Mouse (Mus musculus) liver, adult 2 months (tissue): ENCODE data around the gene Mfsd11. TPM values are rescaled to one million over a fixed set of nuclear protein-coding genes. Genes with fewer than 3 reads are reported as not detected.

Experiments used
- DNase-seq: peaks from one replicate; pipeline ENCODE4 v3.0.0-alpha.2; 2011; ENCODE audit warnings: low read depth, low spot score; ENCODE audit errors: extremely low read depth
- H3K27ac ChIP-seq: fragments of 200-500 bp; replicated peaks from 2 replicates; pipeline ENCODE4 v1.5.1; 2012; ENCODE audit warnings: low read depth, mild to moderate bottlenecking, control low read depth, inconsistent platforms, low read length; ENCODE audit not compliant: insufficient read depth
- H3K27me3 ChIP-seq: fragments of 200-500 bp; 2 replicates; pipeline ENCODE4 v1.6.1; 2012; ENCODE audit warnings: mild to moderate bottlenecking, moderate library complexity, low read length, inconsistent platforms; ENCODE audit not compliant: control insufficient read depth, insufficient read depth
- H3K36me3 ChIP-seq: fragments of 200-500 bp; 2 replicates; pipeline ENCODE4 v1.6.1; 2012; ENCODE audit warnings: low read length, inconsistent platforms; ENCODE audit not compliant: control insufficient read depth, insufficient read depth
- H3K4me1 ChIP-seq: fragments of 200-500 bp; 2 replicates; pipeline ENCODE4 v1.6.1; 2011; ENCODE audit warnings: low read length; ENCODE audit not compliant: control insufficient read depth, insufficient read depth
- H3K4me3 ChIP-seq: fragments of 200-500 bp; 2 replicates; pipeline ENCODE4 v1.5.1; 2011; ENCODE audit warnings: low read depth, mild to moderate bottlenecking, control low read depth, low read length, moderate library complexity; ENCODE audit not compliant: insufficient read depth
- H3K79me2 ChIP-seq: fragments of 200-500 bp; 2 replicates; pipeline ENCODE4 v1.6.1; 2012; ENCODE audit warnings: inconsistent platforms, mild to moderate bottlenecking, low read length, moderate library complexity; ENCODE audit not compliant: control insufficient read depth, insufficient read depth
- H3K9ac ChIP-seq: fragments of 200-500 bp; 2 replicates; pipeline ENCODE4 v1.6.1; 2012; ENCODE audit warnings: low read depth, mild to moderate bottlenecking, control low read depth, inconsistent platforms, low read length
- CTCF ChIP-seq: fragments of 200-500 bp; IDR thresholded peaks from 2 replicates; pipeline ENCODE4 v1.5.1; 2011; ENCODE audit warnings: low read depth, low read length, control low read depth
- POLR2A ChIP-seq: fragments of 200-500 bp; IDR thresholded peaks from 2 replicates; pipeline ENCODE4 v1.6.1; 2011; ENCODE audit warnings: low read length, control low read depth; ENCODE audit not compliant: insufficient read depth; ENCODE audit errors: extremely low read depth
- WGBS: fragments of 180-500 bp; shearing (Covaris S2); methylation state at CpG from one replicate; pipeline ENCODE4 v1.1.7; 2018; 5-methylcytosine and 5-hydroxymethylcytosine counted together
- polyA plus RNA-seq: library from polyadenylated mRNA; depleted of rRNA; stranded (reverse); fragments of >200 nt; gene quantifications from 2 replicates; pipeline ENCODE4 v1.2.3, GENCODE M21; 2012; rRNA removed
- total RNA-seq: library from RNA; depleted of rRNA; stranded (reverse); fragments of >200 nt; gene quantifications from 2 replicates; pipeline ENCODE4 v1.2.3, GENCODE M21; 2014; rRNA removed

Gene Mfsd11
- total RNA-seq, result 5.1 and 9.1 TPM in 2 replicates
- 11.9 and 16.6 TPM in 2 replicates for polyA plus RNA-seq

DNA sequence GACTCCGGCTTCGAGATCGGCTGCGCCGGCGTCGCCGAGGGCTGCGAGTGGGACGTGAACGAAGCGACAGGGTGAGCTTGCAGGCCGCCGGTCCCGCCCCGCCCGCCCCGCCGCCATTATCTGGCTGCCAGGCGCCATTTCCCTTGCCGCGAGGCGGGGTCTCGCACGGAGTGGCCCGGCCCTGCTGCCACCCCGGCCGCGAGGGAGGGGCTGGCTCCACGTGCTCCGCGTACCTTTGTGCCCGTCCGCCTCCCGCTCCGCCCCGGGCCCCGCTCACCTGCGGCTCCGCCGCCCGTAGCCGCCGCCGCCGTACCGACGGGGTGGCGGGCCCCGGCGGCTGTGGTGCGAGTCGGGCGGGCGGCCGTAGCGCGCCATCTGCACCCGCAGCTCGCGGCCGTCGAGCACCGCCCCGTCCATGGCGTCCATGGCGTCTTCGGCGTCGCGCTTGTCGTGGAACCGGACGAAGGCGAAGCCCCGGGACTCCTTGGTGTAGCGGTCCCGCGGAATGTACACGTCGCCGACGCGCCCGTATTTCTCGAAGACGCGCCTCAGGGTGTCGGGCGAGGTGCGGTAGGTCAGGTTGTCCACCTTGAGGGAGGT lies at the start of gene Mfsd11:
Mfsd11 (plus strand) TSS at position 150 of the 600 bp plus-strand sequence.
- H3K4me1 ChIP-seq, result peaks cover 11% of the 10 kb centered on the region

GRCm38 (mm10) chr11:116802709-116803108 lies 49.5 kb upstream of the Mfsd11 start:
- no peaks in the 10 kb centered on the region for H3K27me3 ChIP-seq
- no peak overlapping the region for H3K9ac ChIP-seq
- WGBS, result 74% methylated on average over 5 of the region's 5 CpGs
- no peak for DNase-seq
- no peaks in the 10 kb centered on the region for H3K4me1 ChIP-seq
- H3K4me3 ChIP-seq, result no peak overlapping the region
- H3K79me2 ChIP-seq, result no peaks in the 10 kb centered on the region
- no peaks in the 10 kb centered on the region for H3K36me3 ChIP-seq
- H3K27ac ChIP-seq, result no peak overlapping the region
- no peak for TF ChIP-seq CTCF
- no peak for TF ChIP-seq POLR2A

More for the DNA sequence above, at the start of gene Mfsd11:
- Histone ChIP-seq H3K9ac (peak within 1 kb of the TSS; percentile 98), H3K79me2 (peaks cover 16% of the 10 kb centered on the region), H3K4me3 (peak within 1 kb of the TSS; percentile 96), H3K27me3 (no peaks in the 10 kb centered on the region), H3K27ac (peak within 1 kb of the TSS; percentile 96), H3K36me3 (peaks cover 34% of the 10 kb centered on the region)
- WGBS, result under 1% methylated on average over 86 of the region's 91 CpGs
- TF ChIP-seq CTCF (no peak), POLR2A (no peak)
- DNase-seq, result peak; percentile 48

- Histone ChIP-seq H3K4me3 (no peak overlapping the region), H3K27ac (no peak overlapping the region), H3K9ac (no peak overlapping the region), H3K79me2 (no peaks in the 10 kb centered on the region), H3K27me3 (no peaks in the 10 kb centered on the region), H3K4me1 (no peaks in the 10 kb centered on the region), H3K36me3 (no peaks in the 10 kb centered on the region)
- TF ChIP-seq POLR2A (no peak), CTCF (no peak)
- DNase-seq, result no peak
- WGBS, result 71% methylated on average over 15 of the region's 15 CpGs
Observed at GRCm38 (mm10) chr11:116806136-116807071, 45.8 kb upstream of the Mfsd11 start.

GRCm38 (mm10) chr11:116807116-116807515 lies 45.1 kb upstream of the Mfsd11 start:
- 75% methylated on average over 7 of the region's 7 CpGs for WGBS
- H3K4me1 ChIP-seq, result no peaks in the 10 kb centered on the region
- TF ChIP-seq CTCF, result no peak
- TF ChIP-seq POLR2A, result no peak
- no peak overlapping the region for H3K9ac ChIP-seq
- no peaks in the 10 kb centered on the region for H3K36me3 ChIP-seq
- no peak overlapping the region for H3K4me3 ChIP-seq
- DNase-seq, result no peak
- no peaks in the 10 kb centered on the region for H3K27me3 ChIP-seq
- no peaks in the 10 kb centered on the region for H3K79me2 ChIP-seq
- no peak overlapping the region for H3K27ac ChIP-seq

DNA sequence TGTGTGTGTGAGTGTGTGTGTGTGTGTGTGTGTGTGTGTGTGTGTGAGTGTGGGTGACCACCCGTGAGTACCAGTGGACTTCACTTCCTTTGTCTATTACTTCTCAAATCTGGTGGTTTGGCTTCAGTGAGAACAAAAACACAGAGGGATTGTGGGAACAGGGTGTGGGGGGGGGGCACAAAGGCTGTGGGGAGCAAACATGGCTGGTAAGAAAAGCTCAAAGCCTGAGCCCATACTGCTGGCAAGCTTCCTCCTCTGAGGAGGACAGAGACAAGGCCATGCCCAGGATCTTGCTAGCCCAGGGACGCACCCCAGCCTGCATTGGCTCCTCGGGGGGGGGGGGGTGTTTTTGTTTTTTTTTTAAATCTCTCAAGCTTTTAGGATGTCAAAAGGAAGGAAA lies 44.7 kb upstream of the Mfsd11 start:
- Histone ChIP-seq H3K9ac (no peak overlapping the region), H3K27ac (no peak overlapping the region), H3K27me3 (no peaks in the 10 kb centered on the region), H3K36me3 (no peaks in the 10 kb centered on the region), H3K4me3 (no peak overlapping the region), H3K4me1 (no peaks in the 10 kb centered on the region), H3K79me2 (no peaks in the 10 kb centered on the region)
- no peak for TF ChIP-seq POLR2A
- DNase-seq, result no peak
- WGBS, result 76% methylated on average over 3 of the region's 3 CpGs
